Mouse (Mus musculus) midbrain, embryonic 13.5 days (tissue): Measurements from ENCODE around the gene Ppp4r2. TPM values are rescaled to one million over a fixed set of nuclear protein-coding genes. Genes with fewer than 3 reads are reported as not detected.
"Not testable (repeated sequence)": the region's sequence is repeated elsewhere in the genome, so short reads cannot be mapped to it uniquely, and the experiment has no call there.

Source experiments
- ATAC-seq: fragments of 200-750 bp; cut with Nextera tagmentation; 2 replicates; pipeline ENCODE4 v1.8.0; 2017; ENCODE audit warnings: mild to moderate bottlenecking, moderate TSS enrichment, moderate library complexity
- H3K27ac ChIP-seq: fragments of 300-500 bp; sonication (generic); 2 replicates; pipeline ENCODE4 v1.5.1; 2015; ENCODE audit warnings: inconsistent platforms, mild to moderate bottlenecking, moderate library complexity
- H3K27me3 ChIP-seq: fragments of 300-500 bp; sonication (generic); 2 replicates; pipeline ENCODE4 v1.6.1; 2015; ENCODE audit warnings: mild to moderate bottlenecking, inconsistent platforms
- H3K36me3 ChIP-seq: fragments of 300-500 bp; sonication (generic); 2 replicates; pipeline ENCODE4 v1.6.1; 2015; ENCODE audit warnings: mild to moderate bottlenecking, inconsistent platforms
- H3K4me1 ChIP-seq: fragments of 300-500 bp; sonication (generic); replicated peaks from 2 replicates; pipeline ENCODE4 v1.6.1; 2015; ENCODE audit warnings: inconsistent platforms
- H3K4me2 ChIP-seq: fragments of 300-500 bp; sonication (generic); replicated peaks from 2 replicates; pipeline ENCODE4 v1.6.1; 2015; ENCODE audit warnings: moderate library complexity, mild to moderate bottlenecking, inconsistent platforms
- H3K4me3 ChIP-seq: fragments of 300-500 bp; sonication (generic); replicated peaks from 2 replicates; pipeline ENCODE4 v1.5.1; 2015; ENCODE audit warnings: mild to moderate bottlenecking, inconsistent platforms
- H3K9ac ChIP-seq: fragments of 300-500 bp; sonication (generic); replicated peaks from 2 replicates; pipeline ENCODE4 v1.6.1; 2015; ENCODE audit warnings: mild to moderate bottlenecking, inconsistent platforms
- H3K9me3 ChIP-seq: fragments of 300-500 bp; sonication (generic); 2 replicates; pipeline ENCODE4 v1.6.1; 2016; ENCODE audit warnings: mild to moderate bottlenecking, inconsistent platforms
- WGBS: fragments of 180-500 bp; shearing (Covaris S2); methylation state at CpG from one replicate; pipeline ENCODE4 v1.1.7; 2015; 5-methylcytosine and 5-hydroxymethylcytosine counted together
- polyA plus RNA-seq: library from polyadenylated mRNA; unstranded; fragments of >200 nt; fragmentation: Nextera tagmentation; extraction: Ambion mirVana; gene quantifications from 2 replicates; pipeline ENCODE4 v1.2.1, GENCODE M21; 2015

The Ppp4r2 gene
- polyA plus RNA-seq, 1 experiment from 2014 or later: 26.4 TPM

DNA sequence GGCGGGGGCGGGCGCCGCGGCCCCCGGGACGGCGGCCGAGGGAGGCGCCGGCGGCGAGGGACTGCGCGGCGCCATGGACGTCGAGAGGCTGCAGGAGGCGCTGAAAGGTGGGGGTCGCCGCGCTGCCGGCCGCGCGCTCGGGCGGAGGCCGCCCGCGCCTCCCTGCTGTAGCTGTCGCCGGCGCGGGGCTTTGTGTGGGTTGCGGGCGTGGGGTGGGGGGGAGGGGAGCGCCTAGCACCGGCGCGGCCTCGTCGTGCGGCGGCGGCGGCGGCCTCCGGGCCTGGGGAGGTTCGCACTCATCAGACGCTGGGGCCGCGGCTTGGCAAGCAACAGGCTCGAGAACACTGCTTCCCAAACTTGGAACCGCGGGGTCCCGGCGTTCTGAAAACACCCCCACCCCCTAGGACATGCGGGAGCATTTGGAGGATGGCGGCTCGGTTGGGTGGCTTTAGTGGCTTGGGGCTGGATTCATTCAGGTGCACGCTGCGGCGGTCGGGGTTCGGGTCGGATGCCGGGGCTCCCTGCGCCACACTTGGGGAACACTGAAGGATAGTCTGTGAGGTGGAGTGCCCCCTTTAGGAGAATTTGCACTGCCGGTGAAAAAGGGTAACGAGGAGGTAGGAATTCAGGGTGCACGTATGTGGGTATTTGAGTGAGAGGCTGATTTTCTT is 524 bp downstream of the Ppp4r2 start:
- ATAC-seq: peak; percentile 95
- Histone ChIP-seq H3K4me2 (peak overlapping the region; percentile 65), H3K9ac (peak overlapping the region; percentile 87), H3K9me3 (no peaks in the 10 kb centered on the region), H3K4me3 (peak overlapping the region; percentile 88), H3K27ac (peak overlapping the region; percentile 94), H3K4me1 (peaks cover 41% of the 10 kb centered on the region), H3K27me3 (no peaks in the 10 kb centered on the region), H3K36me3 (peaks cover 30% of the 10 kb centered on the region)
- 1% methylated on average over 62 of the region's 72 CpGs for WGBS

- Histone ChIP-seq H3K9me3 (no peaks in the 10 kb centered on the region), H3K4me3 (peak overlapping the region; percentile 88), H3K36me3 (peaks cover 36% of the 10 kb centered on the region), H3K4me1 (peaks cover 47% of the 10 kb centered on the region), H3K27me3 (no peaks in the 10 kb centered on the region), H3K4me2 (peak overlapping the region; percentile 65), H3K9ac (peak overlapping the region; percentile 87), H3K27ac (no peak overlapping the region)
- no peak for ATAC-seq
- 45% methylated on average over 9 of the region's 9 CpGs for WGBS
Observed at GRCm38 (mm10) chr6:100834489-100835160, 1.2 kb downstream of the Ppp4r2 start.

- no peak overlapping the region for H3K9ac ChIP-seq
- no peaks in the 10 kb centered on the region for H3K9me3 ChIP-seq
- H3K36me3 ChIP-seq: peaks cover 44% of the 10 kb centered on the region
- no peaks in the 10 kb centered on the region for H3K4me1 ChIP-seq
- no peak overlapping the region for H3K4me2 ChIP-seq
- H3K27me3 ChIP-seq: no peaks in the 10 kb centered on the region
- no peak overlapping the region for H3K27ac ChIP-seq
- no peak for ATAC-seq
- 96% methylated on average over 4 of the region's 4 CpGs for WGBS
- H3K4me3 ChIP-seq: no peak overlapping the region
Observed at GRCm38 (mm10) chr6:100845058-100845457, 11.6 kb downstream of the Ppp4r2 start.

GRCm38 (mm10) chr6:100847264-100847663 is 13.8 kb downstream of the Ppp4r2 start:
- no peak for ATAC-seq
- Histone ChIP-seq H3K36me3 (peaks cover 26% of the 10 kb centered on the region), H3K9me3 (no peaks in the 10 kb centered on the region), H3K4me1 (no peaks in the 10 kb centered on the region), H3K4me2 (no peak overlapping the region), H3K27me3 (no peaks in the 10 kb centered on the region), H3K9ac (no peak overlapping the region), H3K27ac (no peak overlapping the region), H3K4me3 (no peak overlapping the region)
- WGBS: 90% methylated on average over 5 of the region's 5 CpGs

GRCm38 (mm10) chr6:100848682-100849375 is 15.4 kb downstream of the Ppp4r2 start:
- Histone ChIP-seq H3K27me3 (no peaks in the 10 kb centered on the region), H3K36me3 (peaks cover 14% of the 10 kb centered on the region), H3K4me1 (no peaks in the 10 kb centered on the region), H3K9ac (no peak overlapping the region), H3K4me3 (no peak overlapping the region), H3K9me3 (no peaks in the 10 kb centered on the region), H3K4me2 (no peak overlapping the region), H3K27ac (no peak overlapping the region)
- 91% methylated on average over 9 of the region's 9 CpGs for WGBS
- no peak for ATAC-seq

GRCm38 (mm10) chr6:100850671-100851081 is 17.3 kb downstream of the Ppp4r2 start:
- no peak for ATAC-seq
- 92% methylated on average over 9 of the region's 9 CpGs for WGBS
- Histone ChIP-seq H3K27ac (no peak overlapping the region), H3K9me3 (no peaks in the 10 kb centered on the region), H3K4me2 (no peak overlapping the region), H3K9ac (no peak overlapping the region), H3K4me1 (no peaks in the 10 kb centered on the region), H3K36me3 (peaks cover 18% of the 10 kb centered on the region), H3K4me3 (no peak overlapping the region), H3K27me3 (no peaks in the 10 kb centered on the region)

DNA sequence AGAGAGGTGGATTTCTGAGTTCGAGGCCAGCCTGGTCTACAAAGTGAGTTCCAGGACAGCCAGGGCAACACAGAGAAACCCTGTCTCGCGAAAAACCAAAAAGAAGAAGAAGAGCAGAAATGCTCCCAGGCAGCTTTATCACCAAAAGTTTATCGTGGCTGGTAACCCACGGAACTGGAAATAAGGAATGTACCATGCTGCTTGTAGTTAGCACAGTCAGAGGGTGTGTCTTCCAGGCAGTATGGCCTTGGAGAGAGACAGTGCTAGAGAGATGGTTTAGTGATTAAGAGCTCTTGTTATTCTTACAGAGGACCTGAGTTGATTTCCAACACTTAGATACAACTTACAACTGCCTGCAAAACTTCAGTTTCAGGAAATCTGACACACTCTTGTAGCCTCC is 17.7 kb downstream of the Ppp4r2 start:
- Histone ChIP-seq H3K4me3 (no peak overlapping the region), H3K9ac (no peak overlapping the region), H3K4me1 (no peaks in the 10 kb centered on the region), H3K36me3 (peaks cover 21% of the 10 kb centered on the region), H3K4me2 (no peak overlapping the region), H3K27me3 (no peaks in the 10 kb centered on the region), H3K9me3 (no peaks in the 10 kb centered on the region), H3K27ac (no peak overlapping the region)
- 91% methylated on average over 5 of the region's 5 CpGs for WGBS
- no peak for ATAC-seq

DNA sequence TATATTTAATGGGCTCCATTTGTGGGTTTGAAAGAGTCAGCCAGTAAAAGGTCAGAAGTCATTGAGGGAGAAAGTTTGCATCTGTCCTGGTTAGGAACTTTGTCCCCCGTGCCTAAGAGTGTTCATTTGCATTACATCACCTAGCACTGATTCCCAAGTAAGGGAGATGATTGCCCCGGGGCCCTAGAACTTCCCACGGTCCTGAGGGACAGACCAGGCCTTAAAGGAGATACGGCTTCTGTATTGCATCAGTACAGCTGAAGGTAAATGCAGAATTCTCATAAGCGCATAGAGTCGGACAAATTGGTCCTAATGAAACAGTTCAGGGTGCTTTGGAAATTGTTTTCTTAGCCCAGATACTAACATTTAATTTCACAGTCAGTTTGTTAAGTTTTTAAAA is 31.9 kb downstream of the Ppp4r2 start:
- Histone ChIP-seq H3K27ac (no peak overlapping the region), H3K27me3 (no peaks in the 10 kb centered on the region), H3K4me2 (no peak overlapping the region), H3K4me3 (no peak overlapping the region), H3K9ac (no peak overlapping the region), H3K4me1 (no peaks in the 10 kb centered on the region), H3K36me3 (peaks cover 31% of the 10 kb centered on the region), H3K9me3 (no peaks in the 10 kb centered on the region)
- 92% methylated on average over 6 of the region's 6 CpGs for WGBS
- ATAC-seq: no peak

DNA sequence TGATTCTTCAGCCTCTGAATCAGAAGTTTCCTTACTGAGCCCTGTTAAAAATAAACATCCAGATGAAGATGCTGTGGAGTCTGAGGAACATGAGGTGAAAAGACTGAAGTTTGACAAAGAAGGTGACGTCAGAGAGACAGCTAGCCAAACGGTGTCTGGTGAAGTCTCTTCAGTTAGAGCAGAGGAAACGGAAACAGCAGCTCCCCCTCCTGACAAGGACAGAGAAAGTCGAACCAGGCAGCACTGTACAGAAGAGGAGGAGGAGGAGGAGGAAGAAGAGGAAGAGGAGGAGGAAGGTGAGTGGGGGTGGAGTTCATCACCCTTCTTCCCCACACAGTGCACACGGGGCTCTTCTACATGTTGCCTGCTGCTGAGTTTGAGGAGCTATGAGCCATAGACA is 32.4 kb downstream of the Ppp4r2 start:
- WGBS: 51% methylated on average over 3 of the region's 5 CpGs
- not testable (repeated sequence) for H3K4me2 ChIP-seq, H3K27me3 ChIP-seq, H3K9ac ChIP-seq, H3K4me3 ChIP-seq, H3K27ac ChIP-seq, H3K4me1 ChIP-seq, ATAC-seq, H3K9me3 ChIP-seq
- peaks cover 31% of the 10 kb centered on the region for H3K36me3 ChIP-seq

- H3K9me3 ChIP-seq, ATAC-seq, H3K4me2 ChIP-seq, H3K4me1 ChIP-seq, H3K27me3 ChIP-seq, H3K27ac ChIP-seq, H3K4me3 ChIP-seq, H3K9ac ChIP-seq: not testable (repeated sequence)
- WGBS: 87% methylated on average over 5 of the region's 5 CpGs
- peaks cover 31% of the 10 kb centered on the region for H3K36me3 ChIP-seq
Observed at GRCm38 (mm10) chr6:100866246-100866645, 32.8 kb downstream of the Ppp4r2 start.

GRCm38 (mm10) chr6:100868863-100869262 is 35.4 kb downstream of the Ppp4r2 start:
- no peak overlapping the region for H3K4me3 ChIP-seq
- H3K4me1 ChIP-seq: no peaks in the 10 kb centered on the region
- H3K9me3 ChIP-seq: no peaks in the 10 kb centered on the region
- H3K36me3 ChIP-seq: peaks cover 18% of the 10 kb centered on the region
- no peaks in the 10 kb centered on the region for H3K27me3 ChIP-seq
- 46% methylated on average over 5 of the region's 5 CpGs for WGBS
- 0 out of 2 replicates have a peak, but pooled peaks have one; percentile 20 for ATAC-seq
- H3K4me2 ChIP-seq: no peak overlapping the region
- no peak overlapping the region for H3K27ac ChIP-seq
- no peak overlapping the region for H3K9ac ChIP-seq

DNA sequence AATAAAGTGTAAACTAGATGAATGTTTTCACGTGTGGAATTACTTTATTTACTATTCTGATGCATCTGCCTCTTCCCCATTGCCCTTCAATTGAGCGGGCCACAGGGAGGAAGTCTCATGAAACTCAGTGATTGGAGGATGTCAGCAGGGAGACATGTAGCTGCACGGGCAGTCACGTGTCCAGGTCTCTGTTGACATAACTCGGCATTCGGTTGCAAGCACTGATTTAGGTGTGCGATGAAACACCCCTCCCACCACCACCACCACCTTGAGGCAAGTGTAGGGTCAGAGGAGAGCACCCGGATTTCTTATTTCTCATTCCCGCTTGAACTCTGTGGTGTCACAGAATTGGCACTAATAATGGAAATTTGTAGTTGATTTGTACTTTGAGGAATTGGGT is 36.5 kb downstream of the Ppp4r2 start:
- WGBS: 91% methylated on average over 9 of the region's 9 CpGs
- no peak for ATAC-seq
- Histone ChIP-seq H3K27me3 (no peaks in the 10 kb centered on the region), H3K4me2 (no peak overlapping the region), H3K4me1 (no peaks in the 10 kb centered on the region), H3K36me3 (peaks cover 13% of the 10 kb centered on the region), H3K9ac (no peak overlapping the region), H3K9me3 (no peaks in the 10 kb centered on the region), H3K27ac (no peak overlapping the region), H3K4me3 (no peak overlapping the region)
